23 mouse cellular contexts compared by ENCODE assay signal in the genomic region with DNA sequence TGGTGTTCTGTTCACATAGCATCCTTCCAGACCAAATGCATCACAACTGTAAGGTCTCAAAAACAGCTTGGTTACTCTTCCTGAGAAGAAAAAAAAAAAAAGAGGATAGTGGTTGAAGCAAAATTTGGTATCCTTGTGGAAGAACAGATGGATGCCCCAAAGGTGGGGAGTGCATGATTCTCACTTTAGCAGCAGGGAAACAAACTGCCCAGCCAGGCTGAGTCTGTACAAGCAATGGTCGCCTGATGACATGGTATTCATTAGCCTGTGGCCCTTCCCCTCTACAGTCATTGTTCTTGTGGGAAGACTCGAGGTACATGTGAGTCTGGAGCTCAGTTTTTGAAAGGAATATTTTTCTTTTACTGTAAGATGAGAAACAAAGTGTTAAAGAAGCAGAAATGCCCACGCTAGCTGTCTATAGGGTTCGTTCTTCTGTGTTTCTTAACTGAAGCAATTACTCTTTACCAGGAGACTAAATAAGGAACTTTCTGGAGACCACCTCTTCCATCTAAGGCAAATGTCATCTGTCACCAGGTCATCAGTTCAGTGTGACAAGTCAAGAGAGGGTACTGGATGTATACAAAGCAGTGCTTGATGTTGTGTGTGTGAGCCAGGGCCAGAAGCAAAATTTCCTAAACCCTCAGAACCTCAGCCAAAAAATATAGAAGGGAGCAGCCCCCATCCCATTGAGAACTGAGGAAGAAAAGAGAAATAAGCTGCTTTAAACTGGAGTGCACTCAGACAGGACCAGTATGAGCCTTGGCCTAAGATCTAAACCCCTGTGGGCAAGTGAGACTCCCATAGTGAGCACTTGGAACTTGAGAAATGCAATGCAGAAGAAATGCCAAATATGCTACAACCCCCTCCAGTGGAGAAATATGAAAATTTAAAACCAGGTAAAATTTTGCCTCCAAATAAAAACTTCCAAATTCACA.
DNase-seq lines count a peak whose midpoint lies in the region; TF ChIP-seq lines count a peak whose summit lies in the region.
"Had no signal": no experiment of that assay in that cellular context is flagged by ENCODE, and none has a peak within 500 bp of the region (broad histone marks: within the 10 kb centered on the region; RNA-seq: fewer than 3 reads in every experiment).

No protein-coding gene starts in this region.

- WGBS in cerebellum, adult 2 months: 35% methylated on average over 4 of the region's 4 CpGs

- no peak overlapping the region for H3K27ac ChIP-seq in layer of hippocampus, adult 2 months
- H3K27ac ChIP-seq in cerebellum, adult 2 months (ENCODE audit: insufficient read depth, low read length): peak overlapping the region; percentile 96
- H3K27ac ChIP-seq: forebrain, embryonic 13.5 days; heart, embryonic 10.5 days; hindbrain, embryonic 13.5 days; liver, embryonic 14.5 days; midbrain, embryonic 12.5 days had no signal

- H3K27me3 ChIP-seq in cerebellum, adult 2 months (ENCODE audit: control insufficient read depth, insufficient read depth, low read length): no peaks in the 10 kb centered on the region
- H3K27me3 ChIP-seq: forebrain, embryonic 13.5 days; hindbrain, embryonic 13.5 days; midbrain, embryonic 12.5 days had no signal

- peaks cover 20% of the 10 kb centered on the region for H3K4me1 ChIP-seq in cerebellum, adult 2 months (ENCODE audit: control insufficient read depth, insufficient read depth, low read length)
- H3K4me1 ChIP-seq: forebrain, embryonic 13.5 days; heart, embryonic 10.5 days; hindbrain, embryonic 13.5 days; megakaryocyte, embryonic 14.5 days; midbrain, embryonic 12.5 days had no signal

- no peak for TF ChIP-seq POLR2A in cerebellum, adult 2 months (IDR thresholded peaks at IDR 0.05; ENCODE audit: borderline replicate concordance, insufficient read depth, low read length)

- H3K4me3 ChIP-seq in layer of hippocampus, adult 2 months: no peak overlapping the region
- no peak overlapping the region for H3K4me3 ChIP-seq in cerebellum, adult 2 months (replicated peaks; ENCODE audit: insufficient read depth, low read depth, low read length)
- H3K4me3 ChIP-seq: forebrain, embryonic 13.5 days; heart, embryonic 10.5 days; hindbrain, embryonic 13.5 days; megakaryocyte, embryonic 14.5 days; midbrain, embryonic 12.5 days had no signal

- DNase-seq in layer of hippocampus, adult 2 months (ENCODE audit: low spot score in 2 of 2): no peak
- no peak for DNase-seq in layer of hippocampus, adult 9-10 months (ENCODE audit: low spot score)
- DNase-seq in brain, adult 2 months (ENCODE audit: low read depth, low spot score): peak; percentile 90
- peak in 1 of 2 experiments; percentile 84 for DNase-seq in cerebellum, adult 2 months
- DNase-seq in cerebellum, postnatal 25 days: peak; percentile 38 to 66
- DNase-seq in embryo, embryonic 10 days (ENCODE audit: low spot score): no peak
- no peak for DNase-seq in kidney, adult 8-10 months
- DNase-seq: adrenal gland, postnatal 14 days; gastrocnemius, postnatal 14 days; heart, postnatal 36 days; kidney, adult 9 months; kidney, postnatal 10 days; liver; lung, postnatal 14 days; retina, postnatal 1 day; right cerebral cortex, postnatal 14 days; thymus, postnatal 14 days had no signal

- peak; percentile 19 for TF ChIP-seq CTCF in layer of hippocampus, adult 2 months (conservative IDR thresholded peaks at IDR 0.05)
- TF ChIP-seq CTCF in cerebellum, adult 2 months (IDR thresholded peaks at IDR 0.05; ENCODE audit: borderline replicate concordance, insufficient read depth, low read depth, low read length): no peak

Comparison
In these comparisons a context has a peak if more than half of its experiments do, and no peak if none do; other contexts are left out.
1. DNase-seq: peak in brain, adult 2 months (single experiment) and cerebellum, postnatal 25 days (2 of 2); none in layer of hippocampus, adult 2 months (0 of 2), layer of hippocampus, adult 9-10 months (single experiment), embryo, embryonic 10 days (single experiment) and kidney, adult 8-10 months (0 of 2).